Mouse (Mus musculus): ENCODE measurements around the gene Kansl3.

Kansl3 gene

GRCm38 (mm10) chr1:36293470-36293869 lies 75.5 kb downstream of the Kansl3 start:
- no peak for DNase-seq (ENCODE audit: low read depth, low spot score)

All from brain, embryonic 18.5 days (tissue).